Mouse (Mus musculus) liver, adult (tissue): ENCODE measurements around the gene Saysd1.

Experiments used
- GATA4 ChIP-seq: IDR thresholded peaks from 2 replicates; pipeline ENCODE4 v1.6.1; 2014; ENCODE audit warnings: mild to moderate bottlenecking, low read length; ENCODE audit not compliant: insufficient replicate concordance

Gene Saysd1

DNA sequence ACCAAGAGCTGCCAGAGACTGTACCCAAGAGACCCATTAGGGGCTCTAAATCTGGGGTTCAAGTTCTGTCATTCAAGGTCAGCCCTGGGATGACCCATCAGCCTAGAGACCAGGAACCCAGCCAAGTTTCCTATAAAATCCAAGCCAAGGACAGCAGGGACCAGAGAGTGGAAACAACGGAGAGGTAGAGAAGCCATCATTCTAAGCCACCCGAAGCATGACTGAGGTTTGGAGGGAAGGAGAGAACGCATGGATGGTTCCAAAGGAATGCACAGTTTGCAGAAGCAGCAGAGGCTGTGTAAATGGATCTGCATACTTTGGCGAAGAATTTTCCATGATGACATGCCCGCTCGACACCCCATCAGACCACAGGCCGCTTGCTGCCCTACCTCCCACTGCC is 9.5 kb upstream of the Saysd1 start:
- no peak for TF ChIP-seq GATA4

DNA sequence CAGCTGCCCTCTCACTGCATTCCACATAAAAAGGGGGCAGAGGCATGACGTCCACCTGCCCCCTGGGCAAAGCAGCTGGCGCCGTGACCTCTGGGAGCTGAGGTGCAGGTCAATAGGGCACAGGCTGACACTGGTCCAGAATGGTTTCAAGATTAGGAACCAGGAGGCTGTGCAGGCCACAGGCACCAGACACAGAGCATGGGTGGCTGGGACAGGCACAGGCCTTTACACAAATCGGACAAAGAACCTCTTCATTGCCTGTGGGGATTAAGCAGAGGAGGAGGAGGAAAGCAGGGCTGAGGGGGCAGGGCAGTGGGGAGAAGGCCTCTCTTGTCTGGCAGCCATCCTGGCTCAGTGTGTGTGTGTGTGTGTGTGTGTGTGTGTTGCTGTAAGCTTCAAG is 5.8 kb upstream of the Saysd1 start:
- no peak for TF ChIP-seq GATA4

DNA sequence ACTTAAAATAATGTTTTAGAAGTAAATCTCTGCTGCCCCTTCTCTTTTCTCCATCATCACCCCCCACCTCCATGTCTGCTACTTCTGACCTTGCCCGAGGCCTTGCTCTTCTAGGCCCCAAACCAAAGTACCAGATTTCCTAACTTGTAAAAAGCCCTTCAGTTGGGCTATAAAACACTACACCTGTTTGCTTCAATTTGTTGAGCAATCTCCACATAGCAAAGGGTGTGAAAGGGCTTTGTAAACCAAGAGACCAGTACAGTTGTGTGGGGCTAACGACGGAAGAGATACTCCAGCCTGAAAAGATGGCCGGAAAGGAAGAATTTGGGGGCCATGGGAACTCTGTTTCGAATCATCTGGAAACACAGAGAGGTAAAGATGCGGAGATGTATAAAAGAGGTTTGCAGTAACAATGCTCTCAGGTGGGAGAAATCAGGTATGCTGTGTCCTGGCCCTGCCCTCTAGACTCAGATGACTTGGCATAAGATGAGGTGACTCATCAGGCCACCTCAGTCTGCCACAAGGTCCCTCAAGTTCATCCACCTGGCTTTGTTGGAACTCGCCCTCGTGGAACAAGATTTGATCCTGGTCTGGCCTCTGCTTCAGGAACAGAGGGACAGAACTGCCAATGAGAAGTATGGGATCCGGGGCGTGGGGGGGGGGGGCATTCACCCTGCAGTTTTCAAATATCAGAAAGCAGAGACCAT is 3.2 kb downstream of the Saysd1 start:
- TF ChIP-seq GATA4, result no peak

DNA sequence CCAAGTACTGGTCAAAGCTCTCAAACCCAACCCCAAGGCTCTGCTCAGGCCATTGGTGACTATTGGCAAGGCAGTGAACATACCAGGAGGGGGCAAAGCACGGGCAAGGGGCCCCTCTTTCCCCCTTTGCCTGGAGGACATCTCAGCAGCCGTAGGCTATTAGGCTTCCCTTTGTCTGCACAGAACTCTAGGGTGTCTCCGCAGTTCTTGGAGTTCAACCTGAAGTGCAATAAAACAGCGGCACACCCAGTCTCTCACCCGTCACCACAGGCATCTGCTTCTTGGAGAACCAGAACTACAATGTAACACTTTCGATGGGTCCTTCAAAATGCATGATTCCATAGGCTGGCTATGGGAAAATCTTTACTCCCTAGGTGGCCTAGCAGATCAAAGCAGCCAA is 10.2 kb downstream of the Saysd1 start:
- no peak for TF ChIP-seq GATA4

DNA sequence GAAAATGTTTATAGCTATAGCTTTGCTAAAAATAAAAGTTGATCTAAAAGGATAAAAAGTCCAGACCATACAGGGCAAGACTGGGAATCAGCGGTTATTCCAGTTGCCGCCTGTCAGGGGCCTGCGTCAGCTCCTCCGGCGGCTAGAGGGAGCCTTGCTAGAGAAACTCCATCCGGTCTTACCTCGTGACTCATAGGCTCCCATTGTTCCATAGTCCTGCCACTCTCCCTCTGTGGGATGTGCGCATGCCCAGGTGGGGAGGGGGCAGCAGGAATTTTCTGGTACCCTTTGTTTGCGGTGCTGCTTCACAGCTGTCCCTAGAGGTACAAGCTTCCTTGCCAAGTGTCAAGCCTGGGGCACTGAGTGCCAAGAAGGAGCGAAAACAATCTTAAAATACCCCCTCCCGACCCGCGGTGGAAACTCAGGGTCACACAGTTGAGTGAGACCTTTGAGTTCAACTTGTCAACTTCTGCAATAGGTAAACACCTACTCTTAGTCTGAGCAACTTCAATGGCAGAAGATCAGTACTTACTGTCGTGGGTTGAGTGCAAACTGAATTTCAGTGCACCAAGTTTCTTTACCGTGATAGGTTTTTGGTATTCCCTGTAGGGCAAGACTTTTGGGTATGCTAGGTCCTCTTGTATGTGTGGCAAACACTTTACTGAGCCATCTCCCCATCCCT is 10.8 kb downstream of the Saysd1 start:
- no peak for TF ChIP-seq GATA4

DNA sequence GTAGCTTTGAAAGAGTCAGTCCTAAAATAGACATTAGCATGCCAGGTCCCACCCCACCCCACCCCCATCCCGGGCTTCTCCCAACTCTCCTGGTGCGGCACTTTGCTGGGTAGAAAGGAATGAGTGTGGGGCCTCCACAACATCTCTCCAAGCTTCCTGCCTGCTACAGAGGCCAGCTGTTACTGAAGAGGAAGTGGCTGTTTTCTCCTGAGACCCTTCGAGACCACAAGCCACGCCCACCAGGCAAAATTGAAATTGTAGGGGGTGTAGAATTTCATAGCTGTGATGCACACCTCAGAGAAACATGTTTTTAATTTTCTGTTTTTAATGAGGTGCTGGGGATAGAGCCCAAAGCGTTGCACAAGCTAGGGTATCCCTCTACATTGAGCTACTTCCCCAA is 17.5 kb downstream of the Saysd1 start:
- TF ChIP-seq GATA4, result no peak

DNA sequence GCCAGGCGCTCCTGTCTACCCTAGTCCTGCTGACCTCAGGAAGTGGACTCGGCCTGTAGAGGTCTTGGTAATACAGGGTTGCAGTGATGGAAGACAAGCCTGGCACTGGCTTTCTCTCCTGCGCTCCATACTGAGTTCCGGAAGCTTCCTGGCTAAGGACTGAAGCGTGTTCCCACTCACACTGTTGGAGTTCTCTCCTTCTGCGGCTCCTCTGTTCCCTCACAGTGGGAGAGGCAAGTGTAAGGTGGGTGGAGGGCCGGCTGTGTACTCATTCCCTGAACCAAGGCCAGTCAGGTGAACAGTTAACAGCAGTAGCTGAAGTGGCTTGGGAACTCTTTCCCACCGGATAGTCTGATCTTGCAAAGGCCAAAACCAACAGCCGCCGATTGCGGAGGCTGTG is 18.3 kb downstream of the Saysd1 start:
- no peak for TF ChIP-seq GATA4

DNA sequence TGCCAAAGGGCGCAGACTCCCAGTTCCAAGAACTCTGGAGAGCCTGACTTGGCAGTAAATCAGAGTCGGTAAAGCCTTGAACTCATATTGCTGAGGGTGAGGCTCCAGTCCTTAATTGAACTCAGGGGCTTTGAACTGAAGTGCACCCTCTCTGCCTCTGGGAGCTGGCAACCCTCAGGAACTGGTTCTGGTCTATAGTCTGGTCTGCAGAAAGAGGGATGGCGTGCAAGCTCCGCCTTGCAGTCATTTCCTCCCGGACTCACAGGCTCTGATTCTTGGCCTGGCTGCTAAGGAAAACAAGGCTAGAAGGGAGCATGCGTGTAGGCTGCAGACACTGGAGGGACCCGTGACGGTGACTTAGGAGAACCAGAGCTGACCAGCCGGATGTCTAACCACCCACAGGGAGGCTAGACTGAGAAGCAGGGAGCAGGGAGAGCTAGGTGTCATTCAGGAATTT is 22.2 kb downstream of the Saysd1 start:
- TF ChIP-seq GATA4, result no peak

DNA sequence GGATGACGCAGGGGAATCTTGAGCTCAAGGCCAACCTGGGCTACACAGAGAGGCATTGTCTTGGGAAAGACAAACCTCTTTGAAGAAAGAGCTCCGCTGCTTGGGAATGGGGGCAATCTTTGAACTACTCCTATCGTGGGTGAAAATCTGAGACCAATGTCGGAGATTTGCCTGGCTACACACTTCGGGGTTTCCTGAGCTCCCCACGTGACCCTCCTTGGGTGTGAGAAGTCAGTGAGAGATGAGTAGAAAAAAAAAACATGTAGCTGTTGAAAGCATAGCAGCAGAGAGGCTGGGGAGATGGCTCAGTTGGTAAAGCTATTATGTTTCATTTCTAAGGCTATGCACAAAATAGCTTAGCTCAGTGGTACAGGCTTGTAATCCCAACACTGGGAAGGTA is 23.4 kb downstream of the Saysd1 start:
- no peak for TF ChIP-seq GATA4

DNA sequence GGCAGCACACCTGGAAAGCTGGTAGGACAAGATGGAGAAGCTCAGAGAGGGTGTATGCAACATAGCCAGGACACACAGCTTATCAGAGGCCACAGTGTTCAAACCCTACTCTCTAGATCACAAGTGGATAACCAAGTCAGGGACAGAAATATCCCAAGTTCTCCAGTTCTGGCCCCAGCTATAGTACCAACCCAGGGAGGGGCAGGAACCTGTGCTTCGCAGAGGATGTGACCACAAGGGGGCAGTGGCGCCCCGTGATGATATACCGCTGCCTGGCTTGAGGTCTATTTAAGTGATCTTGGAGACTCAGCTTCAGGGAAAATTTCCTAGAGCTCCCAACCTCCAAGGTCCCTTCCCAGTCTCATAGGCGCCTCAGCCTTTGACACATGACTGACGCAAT is 24.4 kb downstream of the Saysd1 start:
- no peak for TF ChIP-seq GATA4

DNA sequence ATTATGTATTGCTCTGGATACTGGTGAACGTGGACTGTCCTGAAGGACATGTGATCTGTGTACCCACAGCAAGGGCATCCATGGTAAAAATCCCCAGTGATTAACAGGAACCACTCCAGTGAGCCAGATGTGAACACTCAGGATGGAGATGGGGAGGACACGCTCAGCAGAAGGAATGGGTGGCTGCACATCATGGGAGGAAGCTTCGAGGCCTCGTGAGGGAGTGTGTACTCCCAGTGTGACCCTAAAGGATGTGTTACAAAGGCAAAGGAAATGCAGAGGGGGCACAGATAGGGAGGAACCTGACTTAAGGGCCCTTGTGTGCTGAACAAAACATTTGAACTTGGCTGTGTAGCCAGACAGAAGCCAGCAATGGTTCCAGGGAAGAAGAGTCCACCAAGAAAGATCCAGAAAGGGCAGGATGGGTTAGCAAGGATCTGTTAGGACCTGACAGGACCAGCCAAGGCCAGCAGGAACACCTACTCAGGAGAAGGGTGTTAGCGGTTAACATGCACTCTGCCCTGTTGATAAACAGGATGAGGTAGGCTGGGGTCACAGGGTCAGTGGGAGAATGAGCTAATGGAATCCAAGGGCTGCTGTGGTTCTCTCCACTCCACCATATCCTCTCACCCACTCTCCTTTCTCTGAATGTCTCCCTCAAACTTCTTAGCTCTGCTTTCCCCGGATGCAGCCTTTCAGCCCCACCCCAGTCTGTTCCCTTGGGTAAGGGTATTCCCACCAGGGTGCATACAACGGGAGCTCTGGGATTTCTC is 25.0 kb downstream of the Saysd1 start:
- TF ChIP-seq GATA4, result no peak

DNA sequence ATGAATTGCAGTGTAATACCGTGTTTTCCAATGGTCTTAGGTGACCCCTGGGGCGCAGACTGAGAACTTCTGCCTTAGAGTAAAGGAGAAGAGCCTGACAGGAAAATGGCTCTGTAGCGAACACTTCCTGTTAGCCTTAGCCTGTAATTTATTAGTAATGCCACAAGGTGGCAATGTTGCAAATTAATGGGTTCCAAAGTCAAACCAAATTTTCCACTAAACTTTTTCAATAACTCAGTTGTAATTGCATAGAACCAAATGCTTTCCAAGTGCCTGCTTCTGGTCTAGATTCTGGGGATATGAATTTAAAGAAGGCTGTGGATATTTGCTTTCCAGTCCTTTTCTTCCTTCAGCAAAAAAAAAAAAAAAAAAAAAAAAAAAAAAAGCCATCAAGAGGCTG is 26.1 kb downstream of the Saysd1 start:
- TF ChIP-seq GATA4, result no peak

DNA sequence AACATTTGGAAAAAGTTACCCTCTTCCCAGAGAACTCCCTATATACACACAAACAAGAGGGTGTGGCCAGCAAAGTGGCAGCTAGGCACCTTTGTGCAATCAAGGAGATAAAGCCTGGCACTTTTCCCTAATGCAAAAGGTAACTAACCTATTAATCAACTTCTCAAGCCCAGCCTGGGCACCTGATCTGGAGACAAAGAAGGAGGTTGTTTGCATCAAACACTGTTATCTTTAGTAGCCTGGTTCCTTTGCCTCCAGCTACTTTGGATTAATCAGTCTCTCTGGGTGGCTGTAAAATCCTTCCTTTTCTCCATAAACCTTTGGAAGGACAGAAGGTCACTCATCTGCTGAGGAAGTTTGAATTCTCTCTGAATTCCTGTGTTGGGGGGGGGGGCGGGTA is 27.4 kb downstream of the Saysd1 start:
- TF ChIP-seq GATA4, result no peak

DNA sequence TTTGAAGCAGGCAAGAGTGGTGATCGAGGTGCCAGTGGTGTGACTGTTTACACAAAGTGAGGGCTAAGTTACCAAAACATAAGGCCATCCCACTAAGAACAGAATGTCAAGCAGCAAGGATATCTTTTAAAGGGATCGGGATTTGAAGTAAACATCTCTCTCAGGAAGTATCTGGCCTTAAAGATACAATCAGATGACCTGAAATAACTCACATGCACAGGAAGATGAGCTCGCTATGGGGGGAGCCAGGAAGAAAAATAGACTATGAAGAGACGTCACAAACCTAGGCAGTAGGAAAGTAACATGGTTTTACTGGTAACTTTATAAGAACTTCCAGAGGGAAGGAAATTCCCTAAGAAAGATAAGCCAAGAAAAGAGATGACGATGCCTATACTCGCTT is 32.1 kb downstream of the Saysd1 start:
- TF ChIP-seq GATA4, result no peak

DNA sequence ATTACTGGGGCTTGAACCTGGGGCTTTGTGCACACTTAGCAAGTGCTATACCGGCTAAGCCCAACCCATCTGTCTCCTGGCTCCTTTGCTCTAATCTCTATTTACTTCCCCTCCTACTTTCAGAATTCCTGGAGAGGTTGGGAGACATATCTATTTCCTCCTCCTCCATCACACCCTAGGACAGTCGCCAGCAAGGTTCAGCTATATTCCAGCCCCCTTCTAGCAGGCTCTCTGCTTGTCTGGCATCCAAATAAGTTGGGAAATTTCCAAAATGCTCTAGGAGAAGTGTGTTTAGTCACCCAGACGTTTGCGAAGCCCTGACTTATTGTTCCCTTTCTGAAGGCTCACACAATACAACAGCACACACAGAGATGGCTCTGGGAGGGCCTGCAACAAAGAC is 35.1 kb downstream of the Saysd1 start:
- TF ChIP-seq GATA4, result peak; percentile 30; the same call in 1 of the 2 replicates

DNA sequence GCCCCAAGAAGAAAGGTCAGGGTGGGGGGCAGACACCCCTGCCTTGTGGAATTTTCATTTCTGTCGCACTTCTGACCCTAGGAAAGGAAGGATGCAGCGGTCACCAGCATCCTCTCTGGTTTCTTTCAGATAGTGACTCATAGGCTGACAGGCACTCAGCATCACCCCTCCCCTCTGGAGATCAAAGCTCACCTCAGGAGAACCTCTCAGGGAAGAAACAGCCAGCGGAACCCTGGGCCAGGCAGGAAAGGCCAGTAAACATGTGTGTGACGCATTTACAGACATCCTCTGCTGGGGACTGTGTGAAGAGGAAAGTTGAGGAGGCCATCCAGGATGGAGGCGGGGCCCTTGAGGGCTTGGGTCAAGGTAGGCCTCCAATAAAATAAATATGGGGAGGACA is 40.3 kb downstream of the Saysd1 start:
- no peak for TF ChIP-seq GATA4
